Mouse (Mus musculus) stomach, postnatal 0 days (tissue): Measurements from ENCODE around the gene Rcsd1. TPM values are rescaled to one million over a fixed set of nuclear protein-coding genes. Genes with fewer than 3 reads are reported as not detected.
A peak's percentile ranks its signal among the peaks of the same experiment; 100 is the strongest.

Experiments used
- ATAC-seq: fragments of 200-750 bp; cut with Nextera tagmentation; 2 replicates; pipeline ENCODE4 v1.8.0; 2017; ENCODE audit not compliant: low FRiP score, low TSS enrichment
- DNase-seq: peaks from one replicate; pipeline ENCODE4 v3.0.0-alpha.2; 2016; ENCODE audit warnings: low spot score
- H3K27ac ChIP-seq: fragments of 300-500 bp; sonication (generic); replicated peaks from 2 replicates; pipeline ENCODE4 v1.5.1; 2014; ENCODE audit warnings: mild to moderate bottlenecking, control low read depth
- H3K27me3 ChIP-seq: fragments of 300-500 bp; sonication (generic); 2 replicates; pipeline ENCODE4 v1.6.1; 2014; ENCODE audit warnings: low read length; ENCODE audit not compliant: control insufficient read depth, insufficient read depth
- H3K36me3 ChIP-seq: fragments of 300-500 bp; sonication (generic); 2 replicates; pipeline ENCODE4 v1.6.1; 2014; ENCODE audit warnings: low read length, mixed read lengths; ENCODE audit not compliant: control insufficient read depth, insufficient read depth
- H3K4me1 ChIP-seq: fragments of 300-500 bp; sonication (generic); replicated peaks from 2 replicates; pipeline ENCODE4 v1.6.1; 2014; ENCODE audit warnings: antibody characterized with exemption; ENCODE audit not compliant: control insufficient read depth, insufficient read depth
- H3K4me2 ChIP-seq: fragments of 300-500 bp; sonication (generic); replicated peaks from 2 replicates; pipeline ENCODE4 v1.6.1; 2014; ENCODE audit warnings: low read depth, mild to moderate bottlenecking, control low read depth, moderate library complexity
- H3K4me3 ChIP-seq: fragments of 300-500 bp; sonication (generic); 2 replicates; pipeline ENCODE4 v1.5.1; 2014; ENCODE audit warnings: low read depth, low read length, control low read depth
- H3K9ac ChIP-seq: fragments of 300-500 bp; sonication (generic); 2 replicates; pipeline ENCODE4 v1.6.1; 2014; ENCODE audit warnings: mild to moderate bottlenecking, low read length, control low read depth, mixed read lengths
- H3K9me3 ChIP-seq: fragments of 300-500 bp; sonication (generic); 2 replicates; pipeline ENCODE4 v1.6.1; 2016; ENCODE audit warnings: low read length; ENCODE audit not compliant: control insufficient read depth
- CTCF ChIP-seq: IDR thresholded peaks from 2 replicates; pipeline ENCODE4 v1.5.1; 2016; ENCODE audit warnings: antibody characterized with exemption, low read depth, mild to moderate bottlenecking, moderate library complexity
- EP300 ChIP-seq: optimal IDR thresholded peaks from 2 replicates; pipeline ENCODE3; 2016; ENCODE audit warnings: antibody characterized with exemption
- WGBS: fragments of 180-500 bp; shearing (Covaris S2); extraction: QIAGEN DNeasy Blood & Tissue Kit; methylation state at CpG from one replicate; pipeline ENCODE4 v1.1.7; 2014; 5-methylcytosine and 5-hydroxymethylcytosine counted together
- microRNA-seq: library from miRNA; unstranded; fragments of <30 nt; microRNA quantifications from one replicate; pipeline ENCODE4, GENCODE M21; 2016
- polyA plus RNA-seq: library from polyadenylated mRNA; unstranded; fragments of >200 nt; fragmentation: Nextera tagmentation; extraction: Ambion mirVana; gene quantifications from 2 replicates; pipeline ENCODE4 v1.2.1, GENCODE M21; 2015

The Rcsd1 gene
- polyA plus RNA-seq, 1 experiment from 2014 or later, result 16.1 TPM

DNA sequence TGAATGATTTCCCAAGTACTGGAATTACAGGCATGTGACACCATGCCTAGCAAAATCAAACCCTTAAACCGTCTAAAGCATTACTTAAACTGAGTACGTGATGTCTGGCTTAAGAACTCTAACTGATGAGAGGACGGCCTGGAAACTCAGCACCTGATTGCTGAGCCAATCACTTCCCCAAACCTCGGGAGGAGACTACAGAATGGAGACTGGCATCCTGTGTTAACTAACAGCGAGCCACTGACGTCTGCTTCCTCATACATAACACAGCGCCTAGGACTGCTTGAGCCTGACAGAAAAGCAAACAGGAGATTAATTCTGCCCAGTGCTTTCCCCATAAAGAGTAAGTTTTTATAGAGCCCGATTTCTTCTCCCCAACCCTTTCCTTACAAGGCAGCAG is 105.4 kb downstream of the Rcsd1 start:
- H3K4me1 ChIP-seq, result no peaks in the 10 kb centered on the region
- no peak overlapping the region for H3K4me2 ChIP-seq
- no peak overlapping the region for H3K27ac ChIP-seq
- 69% methylated on average over 8 of the region's 8 CpGs for WGBS
- H3K27me3 ChIP-seq, result no peaks in the 10 kb centered on the region
- peaks cover 17% of the 10 kb centered on the region for H3K36me3 ChIP-seq
- DNase-seq (no peak), ATAC-seq (no peak)
- H3K9ac ChIP-seq, result no peak overlapping the region
- H3K9me3 ChIP-seq, result no peaks in the 10 kb centered on the region
- no peak overlapping the region for H3K4me3 ChIP-seq
- TF ChIP-seq CTCF, result no peak
- no peak for TF ChIP-seq EP300

DNA sequence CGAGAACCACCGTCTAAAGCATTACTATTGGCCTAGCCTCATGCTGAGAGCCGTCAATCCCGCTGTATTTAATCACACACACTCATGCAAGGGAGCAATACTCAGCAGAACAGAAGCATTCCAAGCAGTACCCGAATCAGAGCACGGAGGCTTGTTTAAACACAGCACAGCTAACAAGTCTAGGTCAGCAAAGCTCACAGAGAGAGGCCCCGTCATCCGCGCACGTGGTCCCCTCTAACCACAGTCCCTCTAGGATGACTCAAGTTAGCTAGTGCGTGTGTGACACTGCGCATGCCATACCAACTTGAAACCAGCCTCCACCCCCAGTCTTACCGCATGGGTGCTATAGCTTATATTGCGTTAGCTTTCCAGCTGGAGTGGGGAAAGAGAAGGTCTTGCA is 106.3 kb downstream of the Rcsd1 start:
- ATAC-seq, result peak; percentile 80; the same call in 1 of the 2 replicates
- Histone ChIP-seq H3K4me2 (no peak overlapping the region), H3K36me3 (peaks cover 18% of the 10 kb centered on the region), H3K27ac (no peak overlapping the region), H3K4me3 (no peak overlapping the region), H3K4me1 (no peaks in the 10 kb centered on the region), H3K27me3 (no peaks in the 10 kb centered on the region), H3K9me3 (no peaks in the 10 kb centered on the region), H3K9ac (no peak overlapping the region)
- TF ChIP-seq EP300 (no peak), CTCF (no peak)
- DNase-seq, result no peak
- 74% methylated on average over 14 of the region's 14 CpGs for whole genome bisulfite sequencing

- no peak overlapping the region for H3K4me3 ChIP-seq
- ATAC-seq (no peak), DNase-seq (no peak)
- no peaks in the 10 kb centered on the region for H3K27me3 ChIP-seq
- no peak overlapping the region for H3K27ac ChIP-seq
- WGBS, result 82% methylated on average over 10 of the region's 10 CpGs
- no peak overlapping the region for H3K9ac ChIP-seq
- H3K9me3 ChIP-seq, result no peaks in the 10 kb centered on the region
- no peak overlapping the region for H3K4me2 ChIP-seq
- no peaks in the 10 kb centered on the region for H3K4me1 ChIP-seq
- peaks cover 20% of the 10 kb centered on the region for H3K36me3 ChIP-seq
- TF ChIP-seq EP300 (no peak), CTCF (no peak)
Measured at GRCm38 (mm10) chr1:165601775-165602280, 107.7 kb downstream of the Rcsd1 start.

Small RNA genes lying within 50 kb of the gene (microRNA-seq; reads per million reads assigned to microRNA genes)
- gene Gm44458, result not detected

Other genes with a start within 250 kb of the Rcsd1 start
- 9.4 and 9.6 TPM in 2 replicates for gene Dcaf6, start 249.3 kb downstream of the Rcsd1 start, polyA plus RNA-seq
- gene Mpc2, start 249.1 kb downstream of the Rcsd1 start, polyA plus RNA-seq, result 218 and 228 TPM in 2 replicates
- gene Adcy10, start 224.6 kb downstream of the Rcsd1 start, polyA plus RNA-seq, result 0.02 TPM in 1 of 2 replicates, not detected in the other
- gene Mpzl1, start 75.2 kb downstream of the Rcsd1 start, polyA plus RNA-seq, result 71.4 and 76.4 TPM in 2 replicates
- gene Creg1, start 54.0 kb upstream of the Rcsd1 start, polyA plus RNA-seq, result 139 and 140 TPM in 2 replicates
- gene Cd247, start 78.9 kb upstream of the Rcsd1 start, polyA plus RNA-seq, result 0.24 and 0.52 TPM in 2 replicates